ENCODE assay signal across 10 mouse cellular contexts in genomic region chr14:22093124-22093523, GRCm38 (mm10).
DNase-seq lines count a peak whose midpoint lies in the region; ATAC-seq and TF ChIP-seq lines count a peak whose summit lies in the region.
"Had no signal": no experiment of that assay in that cellular context is flagged by ENCODE, and none has a peak within 500 bp of the region (broad histone marks: within the 10 kb centered on the region; RNA-seq: fewer than 3 reads in every experiment).

No protein-coding gene starts in this region.

- no peak overlapping the region for H3K9ac ChIP-seq in intestine, embryonic 14.5 days (ENCODE audit: low read length)
- H3K9ac ChIP-seq in intestine, postnatal 0 days (ENCODE audit: low read depth, low read length): no peak overlapping the region
- H3K9ac ChIP-seq in stomach, embryonic 14.5 days (replicated peaks; ENCODE audit: low read depth, low read length): no peak overlapping the region
- no peak overlapping the region for H3K9ac ChIP-seq in stomach, postnatal 0 days (ENCODE audit: low read length)

- H3K27ac ChIP-seq in intestine, embryonic 14.5 days (ENCODE audit: low read depth): peak overlapping the region; percentile 1; the same call in 1 of the 2 replicates
- H3K27ac ChIP-seq in intestine, postnatal 0 days (ENCODE audit: low read depth, low read length): no peak overlapping the region
- H3K27ac ChIP-seq in stomach, embryonic 14.5 days (ENCODE audit: low read length): no peak overlapping the region; the same call in 1 of the 2 replicates
- no peak overlapping the region for H3K27ac ChIP-seq in stomach, postnatal 0 days (replicated peaks)
- peak overlapping the region; percentile 15 for H3K27ac ChIP-seq in limb, embryonic 10.5 days

- WGBS in intestine, embryonic 14.5 days: 21% methylated on average over 8 of the region's 8 CpGs
- 59% methylated on average over 8 of the region's 8 CpGs for WGBS in intestine, postnatal 0 days
- 17% methylated on average over 8 of the region's 8 CpGs for WGBS in stomach, embryonic 14.5 days
- WGBS in stomach, postnatal 0 days: 42% methylated on average over 8 of the region's 8 CpGs
- 26% methylated on average over 8 of the region's 8 CpGs for WGBS in limb, embryonic 10.5 days

- TF ChIP-seq EP300 in stomach, postnatal 0 days (optimal IDR thresholded peaks at IDR 0.05): no peak

- peaks cover 4% of the 10 kb centered on the region; the same call in 1 of the 2 replicates for H3K9me3 ChIP-seq in intestine, embryonic 14.5 days (ENCODE audit: control insufficient read depth, low read length)
- no peaks in the 10 kb centered on the region for H3K9me3 ChIP-seq in intestine, postnatal 0 days (ENCODE audit: control insufficient read depth)
- H3K9me3 ChIP-seq in stomach, embryonic 14.5 days (ENCODE audit: control insufficient read depth, low read depth, low read length): peaks cover 6% of the 10 kb centered on the region; the same call in 1 of the 2 replicates
- H3K9me3 ChIP-seq in stomach, postnatal 0 days (ENCODE audit: control insufficient read depth, low read length): no peaks in the 10 kb centered on the region
- H3K9me3 ChIP-seq in limb, embryonic 10.5 days (replicated peaks): no peaks in the 10 kb centered on the region; the same call in 1 of the 2 replicates

- peaks cover 56% of the 10 kb centered on the region for H3K4me1 ChIP-seq in intestine, embryonic 14.5 days (replicated peaks; ENCODE audit: control insufficient read depth, insufficient read depth, low read length)
- H3K4me1 ChIP-seq in intestine, postnatal 0 days (replicated peaks; ENCODE audit: control insufficient read depth, insufficient read depth, low read length): 0 out of 2 replicates have a peak, but pooled peaks cover 3% of the 10 kb centered on the region
- peaks cover 44% of the 10 kb centered on the region for H3K4me1 ChIP-seq in stomach, embryonic 14.5 days (ENCODE audit: control insufficient read depth, insufficient read depth, low read length)
- peaks cover 16% of the 10 kb centered on the region for H3K4me1 ChIP-seq in stomach, postnatal 0 days (replicated peaks; ENCODE audit: control insufficient read depth, insufficient read depth)
- H3K4me1 ChIP-seq in limb, embryonic 10.5 days: peaks cover 66% of the 10 kb centered on the region

- no peak overlapping the region for H3K4me3 ChIP-seq in intestine, embryonic 14.5 days (ENCODE audit: low read depth, low read length)
- H3K4me3 ChIP-seq in intestine, postnatal 0 days (ENCODE audit: low read depth, low read length): no peak overlapping the region
- no peak overlapping the region for H3K4me3 ChIP-seq in stomach, embryonic 14.5 days (ENCODE audit: low read depth, low read length)
- no peak overlapping the region for H3K4me3 ChIP-seq in stomach, postnatal 0 days (ENCODE audit: low read depth, low read length)
- no peak overlapping the region for H3K4me3 ChIP-seq in limb, embryonic 10.5 days
- H3K4me3 ChIP-seq: erythroblast, embryonic 14.5 days had no signal

- DNase-seq in intestine, embryonic 14.5 days (ENCODE audit: low spot score): no peak
- DNase-seq in stomach, postnatal 0 days (ENCODE audit: low spot score): no peak
- no peak for DNase-seq in limb, embryonic 10.5 days (ENCODE audit: low spot score)
- no peak for DNase-seq in cerebellum, adult 8-10 months
- DNase-seq in spleen, postnatal 36 days (ENCODE audit: low spot score in 2 of 2): no peak
- DNase-seq: cerebellum, adult 9-11 months; gastrocnemius, postnatal 10 days had no signal

- no peaks in the 10 kb centered on the region for H3K36me3 ChIP-seq in intestine, embryonic 14.5 days (ENCODE audit: control insufficient read depth, insufficient read depth, low read length)
- no peaks in the 10 kb centered on the region for H3K36me3 ChIP-seq in intestine, postnatal 0 days (ENCODE audit: control insufficient read depth, insufficient read depth)
- no peaks in the 10 kb centered on the region for H3K36me3 ChIP-seq in stomach, embryonic 14.5 days (ENCODE audit: control insufficient read depth, insufficient read depth, low read length)
- H3K36me3 ChIP-seq in stomach, postnatal 0 days (ENCODE audit: control insufficient read depth, insufficient read depth, low read length): no peaks in the 10 kb centered on the region
- H3K36me3 ChIP-seq in limb, embryonic 10.5 days: peaks cover 2% of the 10 kb centered on the region; the same call in 1 of the 2 replicates

- no peak overlapping the region for H3K4me2 ChIP-seq in intestine, embryonic 14.5 days (ENCODE audit: low read length)
- no peak overlapping the region for H3K4me2 ChIP-seq in intestine, postnatal 0 days (replicated peaks; ENCODE audit: low read depth)
- H3K4me2 ChIP-seq in stomach, embryonic 14.5 days (replicated peaks; ENCODE audit: low read depth, low read length): 0 out of 2 replicates have a peak overlapping the region, but pooled peaks have one; percentile 5
- H3K4me2 ChIP-seq in stomach, postnatal 0 days (replicated peaks; ENCODE audit: low read depth): no peak overlapping the region

- TF ChIP-seq CTCF in intestine, postnatal 0 days (IDR thresholded peaks at IDR 0.05; ENCODE audit: low read depth): no peak
- TF ChIP-seq CTCF in stomach, postnatal 0 days (IDR thresholded peaks at IDR 0.05; ENCODE audit: low read depth): no peak

- H3K27me3 ChIP-seq in intestine, embryonic 14.5 days (replicated peaks; ENCODE audit: control insufficient read depth, insufficient read depth, low read length): no peaks in the 10 kb centered on the region
- H3K27me3 ChIP-seq in intestine, postnatal 0 days (replicated peaks; ENCODE audit: control insufficient read depth, insufficient read depth, low read length): no peaks in the 10 kb centered on the region
- no peaks in the 10 kb centered on the region for H3K27me3 ChIP-seq in stomach, embryonic 14.5 days (ENCODE audit: control insufficient read depth, insufficient read depth, low read length)
- no peaks in the 10 kb centered on the region for H3K27me3 ChIP-seq in stomach, postnatal 0 days (ENCODE audit: control insufficient read depth, insufficient read depth, low read length)
- H3K27me3 ChIP-seq in limb, embryonic 10.5 days (ENCODE audit: low read depth, poor library complexity, severe bottlenecking): peaks cover 23% of the 10 kb centered on the region

- no peak for ATAC-seq in intestine, embryonic 14.5 days (replicated peaks; ENCODE audit: low FRiP score, low TSS enrichment, low read depth)
- no peak for ATAC-seq in intestine, postnatal 0 days
- ATAC-seq in stomach, embryonic 14.5 days (ENCODE audit: insufficient number of reproducible peaks, insufficient read depth, low FRiP score, low read depth): peak; percentile 34; the same call in 1 of the 2 replicates
- no peak for ATAC-seq in stomach, postnatal 0 days (ENCODE audit: low FRiP score, low TSS enrichment)

Comparison
In these comparisons a context has a peak if more than half of its experiments do, and no peak if none do; other contexts are left out.
1. H3K27ac ChIP-seq: peak in intestine, embryonic 14.5 days (single experiment) and limb, embryonic 10.5 days (single experiment); none in intestine, postnatal 0 days (single experiment), stomach, embryonic 14.5 days (single experiment) and stomach, postnatal 0 days (single experiment).